Mouse (Mus musculus) 416B (cell line): ENCODE data around the gene 2310034G01Rik.
A peak's percentile ranks its signal among the peaks of the same experiment; 100 is the strongest.

Experiments
- DNase-seq: peaks from one replicate; pipeline ENCODE4 v3.0.0; 2011; ENCODE audit warnings: low read depth

Gene 2310034G01Rik

GRCm38 (mm10) chr19:46350168-46350932, at the start of gene 2310034G01Rik:
TSS of gene 2310034G01Rik (minus strand) at chr19:46350302.
- DNase-seq: peak; percentile 68

- no peak for DNase-seq
These were observed 49.8 kb upstream of the 2310034G01Rik start for GRCm38 (mm10) chr19:46399886-46400285.

DNA sequence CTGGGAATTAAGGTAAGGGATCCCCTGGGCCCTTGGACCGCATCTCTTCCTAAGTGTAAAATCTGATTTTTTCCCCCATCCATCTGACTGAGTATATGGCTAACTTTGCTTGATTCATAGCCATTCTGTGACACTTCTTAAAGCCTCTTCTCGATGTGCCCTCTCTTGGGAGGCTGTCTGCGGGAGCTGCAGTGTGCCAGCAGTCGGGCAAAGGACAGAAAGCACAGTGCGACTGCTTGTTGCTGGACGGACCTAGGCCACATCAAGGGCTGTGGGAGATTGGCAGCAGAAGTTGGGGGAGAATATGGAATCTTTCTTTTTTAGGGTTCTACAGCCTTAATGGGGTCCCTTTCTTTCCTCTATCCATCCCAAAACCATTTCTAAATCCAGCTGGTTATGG, 49.3 kb upstream of the 2310034G01Rik start:
- DNase-seq: no peak

- no peak for DNase-seq
These were observed 48.3 kb upstream of the 2310034G01Rik start for GRCm38 (mm10) chr19:46398401-46398800.

DNA sequence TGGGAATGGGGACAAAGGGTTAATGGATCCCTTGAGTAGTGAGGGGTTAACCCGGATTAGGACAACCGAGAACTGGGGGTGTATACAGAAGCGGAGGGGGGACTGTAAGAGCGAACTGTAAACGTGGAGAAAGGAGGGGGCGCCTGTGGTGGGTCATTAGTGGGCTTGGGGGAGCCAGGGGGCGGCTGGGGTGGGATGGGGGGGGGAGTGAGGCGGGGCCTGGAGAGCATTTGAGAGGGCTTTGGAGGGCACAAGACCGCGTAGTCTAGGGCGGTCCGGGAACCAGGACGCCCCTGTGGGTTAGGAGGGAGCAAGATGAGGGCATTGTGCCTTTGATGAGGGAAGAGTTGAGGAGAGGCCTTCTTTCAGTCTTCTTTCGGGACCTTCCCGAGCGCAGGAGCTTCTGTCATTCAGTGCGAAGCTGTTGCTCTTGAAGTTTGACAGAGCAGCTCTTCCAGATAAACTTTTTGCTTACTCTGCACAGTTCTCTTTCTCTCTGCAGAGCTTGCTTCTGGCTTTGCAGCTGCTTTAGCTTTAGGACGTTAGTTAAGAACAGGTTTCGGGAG, 47.4 kb upstream of the 2310034G01Rik start:
- DNase-seq: peak; percentile 37

DNA sequence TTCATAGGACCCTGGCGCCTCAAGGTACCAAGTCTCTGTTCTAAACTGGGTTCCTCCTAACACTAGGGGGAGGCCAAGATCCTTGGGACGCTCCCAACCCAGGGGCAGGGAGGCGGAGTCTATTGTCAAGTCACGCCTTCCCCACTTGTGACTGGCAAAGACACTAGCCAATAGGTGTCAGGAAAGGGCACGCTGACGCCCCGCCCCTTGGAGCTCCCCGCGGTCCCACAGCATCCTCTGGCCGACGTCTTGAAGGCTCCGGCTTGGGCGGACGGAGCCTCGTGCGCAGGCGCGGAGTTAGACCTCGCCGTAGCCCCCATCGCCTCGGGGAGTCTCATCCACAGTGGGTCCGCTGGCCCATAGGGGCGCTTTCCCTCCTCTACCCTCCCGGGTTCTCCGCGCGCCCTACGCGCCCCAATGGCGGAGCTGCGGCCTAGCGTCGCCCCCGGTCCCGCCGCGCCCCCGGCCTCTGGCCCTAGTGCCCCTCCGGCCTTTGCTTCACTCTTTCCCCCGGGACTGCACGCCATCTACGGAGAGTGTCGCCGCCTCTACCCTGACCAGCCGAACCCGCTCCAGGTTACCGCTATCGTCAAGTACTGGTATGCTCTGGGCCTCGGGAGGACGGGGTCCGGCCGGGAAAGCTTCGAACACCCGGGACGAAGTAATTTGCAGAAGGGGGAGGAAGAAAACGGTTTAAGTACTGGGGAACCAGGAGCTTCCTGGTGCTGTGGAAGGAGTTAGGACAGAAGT, 46.8 kb upstream of the 2310034G01Rik start, which contains the start of gene Sufu:
Gene Sufu (plus strand): TSS at position 211 of the 750 bp plus-strand sequence.
- peak; percentile 99 for DNase-seq

DNA sequence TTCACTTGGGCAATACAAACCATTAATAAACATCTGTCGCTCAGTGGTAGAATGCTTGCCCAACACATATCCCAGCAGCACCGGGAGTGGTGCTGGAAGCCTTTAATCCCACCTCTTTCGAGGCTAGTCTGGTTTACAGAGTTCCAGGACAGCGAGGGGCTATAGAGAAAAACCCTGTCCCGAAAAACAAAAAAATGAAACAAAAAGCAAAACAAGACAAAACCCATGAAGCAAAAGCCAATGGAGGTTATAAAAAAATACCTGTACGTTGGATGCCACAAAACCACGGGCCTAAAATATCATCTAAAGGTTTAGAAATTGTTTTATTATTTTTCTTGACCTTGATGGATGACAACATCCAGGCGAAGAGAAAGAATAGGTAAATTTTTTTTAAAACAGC, 46.0 kb upstream of the 2310034G01Rik start:
- DNase-seq: no peak

DNA sequence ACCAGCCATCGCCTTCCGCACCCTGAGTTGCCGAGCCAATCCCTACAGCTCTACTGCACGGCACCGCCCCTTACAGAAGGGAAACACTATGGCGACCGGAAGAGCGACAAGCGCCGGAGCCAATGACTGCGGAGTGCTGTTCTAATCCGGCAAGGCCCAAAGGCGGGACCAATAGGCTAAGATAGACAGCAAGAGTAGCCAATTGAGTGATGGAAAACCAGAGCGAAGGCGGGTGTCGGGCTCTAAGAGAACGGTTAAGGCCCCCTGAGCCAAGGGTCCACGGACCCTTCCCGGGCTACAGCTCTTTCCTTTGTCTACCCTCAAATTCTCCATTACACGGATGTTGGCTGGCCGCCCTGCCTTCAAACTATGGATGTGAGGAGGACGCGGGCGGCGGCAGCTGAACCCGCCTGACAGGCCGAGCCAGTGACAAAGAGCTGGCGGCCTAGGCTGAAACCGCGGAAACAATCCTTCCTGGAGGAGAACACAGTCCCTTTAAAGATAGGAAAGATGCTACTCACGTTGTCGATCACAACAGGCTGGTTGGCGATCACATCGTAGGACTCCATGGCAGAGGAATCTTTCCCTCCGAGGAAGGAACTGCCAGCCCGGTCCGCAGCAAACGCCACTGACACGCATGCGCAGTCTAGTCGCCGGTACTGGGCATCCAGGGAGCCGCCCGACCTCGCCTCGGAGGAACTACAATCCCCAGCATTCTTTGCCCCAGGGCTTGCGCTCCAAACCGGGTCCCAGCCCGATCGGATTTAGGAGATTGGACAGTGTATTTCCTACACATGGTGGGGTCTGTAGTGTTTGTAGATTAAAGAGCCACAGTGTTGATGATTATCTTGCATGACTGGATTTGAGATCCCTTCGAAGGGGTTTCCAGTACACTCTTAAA, 45.3 kb upstream of the 2310034G01Rik start, which contains the start of gene Actr1a:
Gene Actr1a (minus strand): TSS at position 640 of the 901 bp plus-strand sequence.
- DNase-seq: peak; percentile 100

DNA sequence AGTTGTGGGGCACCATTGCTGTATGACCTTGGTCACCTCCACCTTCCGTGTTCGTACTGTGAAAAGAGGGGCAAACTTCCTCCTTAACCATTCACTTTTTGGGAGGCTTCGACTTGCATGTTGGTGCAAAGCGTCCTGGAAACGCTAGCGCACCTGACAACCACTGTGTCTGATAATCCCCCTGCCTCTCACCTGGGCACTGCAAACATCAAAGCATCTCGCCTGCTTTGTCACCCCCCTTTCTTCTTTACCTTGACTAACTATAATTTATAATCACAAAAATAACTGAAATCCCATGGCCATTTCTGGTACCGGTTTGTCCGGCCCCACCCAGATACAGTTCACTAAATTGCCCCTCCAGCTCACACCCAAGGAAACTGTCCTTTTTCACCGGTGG, 44.6 kb upstream of the 2310034G01Rik start:
- no peak for DNase-seq

DNA sequence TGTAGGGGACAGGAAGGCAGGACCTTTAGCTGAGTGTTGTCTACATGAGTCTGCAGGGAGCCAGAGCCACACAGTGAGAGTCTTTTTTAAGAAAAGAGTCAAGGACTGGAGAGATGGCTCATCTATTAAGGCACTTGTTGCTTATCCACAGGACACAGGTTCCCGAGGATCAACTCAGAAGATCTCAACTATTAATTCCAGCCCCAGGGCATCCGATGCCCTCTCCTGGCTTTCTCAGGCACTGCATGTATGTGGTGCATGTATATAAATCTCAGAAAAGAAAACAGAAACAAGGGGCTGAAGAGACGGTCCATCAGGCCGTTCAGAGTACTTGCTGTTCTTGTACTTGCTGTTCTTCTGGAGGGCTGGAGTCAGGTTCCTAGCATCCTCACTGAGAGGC, 41.9 kb upstream of the 2310034G01Rik start:
- DNase-seq: peak; percentile 79

GRCm38 (mm10) chr19:46389872-46390271, 39.8 kb upstream of the 2310034G01Rik start:
- peak; percentile 35 for DNase-seq

DNA sequence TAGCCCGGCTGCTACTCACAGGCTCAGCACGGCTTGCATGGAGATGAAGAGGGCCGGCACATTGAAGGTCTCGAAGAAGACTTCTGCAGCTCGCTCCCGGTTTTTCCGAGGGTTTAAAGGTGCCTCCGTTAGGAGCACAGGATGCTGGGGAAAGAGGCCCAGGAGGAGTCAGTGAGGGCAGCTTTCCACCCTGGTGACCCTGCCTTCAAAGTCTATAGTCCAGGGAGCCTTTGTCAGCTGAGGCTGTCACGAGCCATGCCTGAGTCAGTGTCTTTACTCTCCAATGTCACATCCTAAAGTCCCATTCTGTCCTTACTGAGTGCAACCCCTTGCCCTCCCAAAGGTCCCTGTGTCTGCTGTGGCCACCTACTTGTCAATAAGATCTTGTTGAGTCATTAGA, 32.2 kb upstream of the 2310034G01Rik start:
- DNase-seq: no peak

DNA sequence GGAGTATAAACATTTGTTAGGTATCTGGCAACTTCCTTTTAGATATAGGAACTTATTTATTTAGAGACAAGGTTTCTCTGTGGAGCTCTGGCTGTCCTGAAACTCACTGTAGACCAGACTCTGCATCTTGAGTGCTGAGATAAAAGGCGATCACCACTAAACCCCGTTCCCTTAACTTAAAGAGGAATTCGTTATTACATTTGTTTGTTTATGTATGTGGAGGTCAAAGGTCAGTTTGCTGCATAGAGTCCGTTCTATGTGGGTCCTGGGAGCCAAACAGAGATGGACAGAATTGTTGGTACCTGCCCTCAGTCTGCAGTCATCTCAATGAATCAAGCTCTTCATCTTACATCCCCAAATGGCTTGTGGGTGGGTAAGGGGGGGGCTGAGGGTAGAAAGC, 25.8 kb upstream of the 2310034G01Rik start:
- DNase-seq: no peak

- no peak for DNase-seq
These were observed 25.4 kb upstream of the 2310034G01Rik start for GRCm38 (mm10) chr19:46375489-46375888.

DNA sequence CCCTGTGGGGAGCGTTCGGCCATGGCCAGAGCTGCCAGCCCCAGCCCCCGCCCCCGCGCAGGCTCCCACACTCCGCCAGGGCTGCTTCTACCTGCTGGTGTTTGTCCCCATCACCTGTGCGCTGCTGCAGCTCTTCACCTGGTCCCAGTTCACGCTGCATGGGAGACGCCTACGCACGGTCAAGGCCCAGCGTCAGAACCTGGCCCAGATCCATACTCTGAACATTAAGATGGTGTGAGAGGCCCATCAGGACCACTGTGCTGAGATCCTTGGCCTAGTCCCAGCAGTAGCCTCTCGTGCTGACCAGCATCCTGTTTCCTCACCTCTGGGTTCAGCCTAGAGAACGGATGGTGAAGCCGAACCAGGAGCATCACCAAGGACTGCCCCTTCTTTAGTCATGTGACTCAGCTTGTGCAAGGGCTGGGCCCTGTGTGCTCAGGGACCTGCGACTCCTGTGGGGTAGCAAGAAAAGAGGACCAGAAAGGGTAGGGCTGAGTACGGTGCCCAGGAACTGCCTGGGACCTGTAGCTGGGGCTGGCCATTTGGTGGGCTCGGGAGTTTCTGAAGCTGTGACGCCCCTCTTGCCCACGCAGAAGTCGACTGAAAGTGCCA, 24.5 kb upstream of the 2310034G01Rik start:
- peak; percentile 42 for DNase-seq

- peak; percentile 93 for DNase-seq
These were observed 19.1 kb upstream of the 2310034G01Rik start for GRCm38 (mm10) chr19:46369204-46369603.

- no peak for DNase-seq
These were observed 17.9 kb upstream of the 2310034G01Rik start for GRCm38 (mm10) chr19:46367798-46368590.

DNA sequence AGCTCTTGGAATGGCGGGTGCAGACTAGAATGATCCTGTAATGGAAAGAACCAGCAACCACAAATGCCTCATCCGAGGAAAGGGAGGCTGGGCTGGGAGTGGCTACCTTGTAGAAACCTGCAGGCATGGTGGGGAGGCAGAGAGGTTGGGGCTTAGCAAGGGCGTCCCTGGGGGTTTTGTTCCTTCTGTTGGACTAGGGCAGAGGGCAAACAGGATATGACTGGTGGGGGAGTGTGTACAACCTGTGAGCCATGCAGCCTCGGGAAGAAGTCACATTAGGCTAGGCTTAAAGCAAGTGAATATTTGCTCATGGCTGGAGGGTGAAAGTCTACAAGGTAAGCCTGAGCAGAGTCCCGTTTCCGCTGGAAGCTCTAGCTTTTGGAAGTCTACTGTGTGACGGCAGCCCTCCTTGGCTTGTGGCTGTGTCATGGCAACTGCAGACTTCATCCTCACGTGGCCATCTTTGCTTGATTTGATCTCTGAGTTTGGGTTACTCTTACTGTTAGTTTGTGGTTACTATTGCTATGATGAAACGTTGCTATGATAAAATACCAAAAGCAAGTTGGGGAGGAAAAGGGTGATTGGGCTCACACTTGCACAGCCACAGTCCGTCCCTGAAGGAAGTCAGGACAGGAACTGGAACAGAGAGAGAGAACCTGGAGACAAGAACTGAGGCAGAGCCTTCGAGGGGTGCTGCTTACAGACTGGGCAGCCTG, 13.3 kb upstream of the 2310034G01Rik start:
- DNase-seq: peak; percentile 75

GRCm38 (mm10) chr19:46362104-46362503, 12.0 kb upstream of the 2310034G01Rik start:
- no peak for DNase-seq

- DNase-seq: peak; percentile 82
These were observed 8.3 kb upstream of the 2310034G01Rik start for GRCm38 (mm10) chr19:46358381-46358780.
